Mouse (Mus musculus) kidney, embryonic 16.5 days (tissue): ENCODE measurements at regions not wholly inside any gene's neighbourhood (a gene's known extent, or its start where the extent isn't known, plus 50 kb on each side); places are given as distances from the start of the nearest gene placed in this dataset.
"Not testable (repeated sequence)": the region's sequence is repeated elsewhere in the genome, so short reads cannot be mapped to it uniquely, and the experiment has no call there.

ENCODE experiments used
- ATAC-seq: fragments of 200-750 bp; cut with Nextera tagmentation; 2 replicates; pipeline ENCODE4 v1.8.0; 2017; ENCODE audit warnings: moderate TSS enrichment; ENCODE audit not compliant: low FRiP score, low TSS enrichment
- H3K27ac ChIP-seq: fragments of 300-500 bp; sonication (generic); 2 replicates; pipeline ENCODE4 v1.5.1; 2014; ENCODE audit warnings: low read length
- H3K27me3 ChIP-seq: fragments of 300-500 bp; sonication (generic); 2 replicates; pipeline ENCODE4 v1.6.1; 2014; ENCODE audit warnings: low read length, control low read depth, mixed read lengths; ENCODE audit not compliant: insufficient read depth
- H3K36me3 ChIP-seq: fragments of 300-500 bp; sonication (generic); 2 replicates; pipeline ENCODE4 v1.6.1; 2014; ENCODE audit warnings: low read length, control low read depth, mixed read lengths; ENCODE audit not compliant: insufficient read depth
- H3K4me1 ChIP-seq: fragments of 300-500 bp; sonication (generic); 2 replicates; pipeline ENCODE4 v1.6.1; 2014; ENCODE audit warnings: low read length, control low read depth, mixed read lengths; ENCODE audit not compliant: insufficient read depth
- H3K4me2 ChIP-seq: fragments of 300-500 bp; sonication (generic); replicated peaks from 2 replicates; pipeline ENCODE4 v1.6.1; 2014; ENCODE audit warnings: low read depth, low read length
- H3K4me3 ChIP-seq: fragments of 300-500 bp; sonication (generic); 2 replicates; pipeline ENCODE4 v1.5.1; 2014; ENCODE audit warnings: mild to moderate bottlenecking, low read length
- H3K9ac ChIP-seq: fragments of 300-500 bp; sonication (generic); replicated peaks from 2 replicates; pipeline ENCODE4 v1.6.1; 2014; ENCODE audit warnings: low read length
- H3K9me3 ChIP-seq: fragments of 300-500 bp; sonication (generic); 2 replicates; pipeline ENCODE4 v1.6.1; 2016; ENCODE audit warnings: low read length, control low read depth
- WGBS: fragments of 180-500 bp; shearing (Covaris S2); extraction: QIAGEN DNeasy Blood & Tissue Kit; methylation state at CpG from one replicate; pipeline ENCODE4 v1.1.7; 2014; 5-methylcytosine and 5-hydroxymethylcytosine counted together

- Histone ChIP-seq H3K4me1 (no peaks in the 10 kb centered on the region), H3K36me3 (no peaks in the 10 kb centered on the region), H3K4me2 (no peak overlapping the region), H3K9me3 (no peaks in the 10 kb centered on the region), H3K4me3 (no peak overlapping the region), H3K9ac (no peak overlapping the region), H3K27me3 (no peaks in the 10 kb centered on the region), H3K27ac (no peak overlapping the region)
- ATAC-seq, result no peak
- 44% methylated on average over 8 of the region's 8 CpGs for WGBS
Observed at GRCm38 (mm10) chr17:43139916-43140315, 123.6 kb downstream of the Tnfrsf21 start.

- no peaks in the 10 kb centered on the region for H3K36me3 ChIP-seq
- H3K9me3 ChIP-seq, result no peaks in the 10 kb centered on the region
- WGBS, result 61% methylated on average over 7 of the region's 7 CpGs
- H3K4me2 ChIP-seq, result no peak overlapping the region
- H3K27ac ChIP-seq, result no peak overlapping the region
- ATAC-seq, result no peak
- peaks cover 10% of the 10 kb centered on the region; the same call in 1 of the 2 replicates for H3K4me1 ChIP-seq
- no peak overlapping the region for H3K4me3 ChIP-seq
- H3K9ac ChIP-seq, result no peak overlapping the region
- no peaks in the 10 kb centered on the region for H3K27me3 ChIP-seq
Observed at GRCm38 (mm10) chr17:43141740-43142139, 125.4 kb downstream of the Tnfrsf21 start.

GRCm38 (mm10) chr17:43145749-43146148 lies 124.4 kb upstream of the Adgrf1 start:
- WGBS, result 50% methylated on average over 1 of the region's 1 CpGs
- Histone ChIP-seq H3K9ac (no peak overlapping the region), H3K27ac (no peak overlapping the region), H3K4me1 (peaks cover 27% of the 10 kb centered on the region), H3K36me3 (no peaks in the 10 kb centered on the region), H3K27me3 (no peaks in the 10 kb centered on the region), H3K9me3 (no peaks in the 10 kb centered on the region), H3K4me2 (no peak overlapping the region), H3K4me3 (no peak overlapping the region)
- no peak for ATAC-seq

GRCm38 (mm10) chr17:43147935-43148334 lies 122.2 kb upstream of the Adgrf1 start:
- H3K4me3 ChIP-seq, result no peak overlapping the region
- no peaks in the 10 kb centered on the region for H3K9me3 ChIP-seq
- no peaks in the 10 kb centered on the region for H3K27me3 ChIP-seq
- H3K4me1 ChIP-seq, result peaks cover 27% of the 10 kb centered on the region
- peak overlapping the region; percentile 43; the same call in 1 of the 2 replicates for H3K27ac ChIP-seq
- H3K36me3 ChIP-seq, result no peaks in the 10 kb centered on the region
- H3K9ac ChIP-seq, result no peak overlapping the region
- WGBS, result 4% methylated on average over 3 of the region's 3 CpGs
- peak; percentile 90 for ATAC-seq
- no peak overlapping the region for H3K4me2 ChIP-seq

GRCm38 (mm10) chr17:43152620-43153019 lies 117.5 kb upstream of the Adgrf1 start:
- no peaks in the 10 kb centered on the region for H3K27me3 ChIP-seq
- WGBS, result 78% methylated on average over 3 of the region's 3 CpGs
- no peak overlapping the region for H3K9ac ChIP-seq
- no peak overlapping the region for H3K4me2 ChIP-seq
- H3K9me3 ChIP-seq, result no peaks in the 10 kb centered on the region
- no peaks in the 10 kb centered on the region for H3K36me3 ChIP-seq
- ATAC-seq, result no peak
- H3K27ac ChIP-seq, result no peak overlapping the region
- no peak overlapping the region for H3K4me3 ChIP-seq
- H3K4me1 ChIP-seq, result peaks cover 12% of the 10 kb centered on the region

- H3K4me3 ChIP-seq, H3K27me3 ChIP-seq, ATAC-seq, H3K4me2 ChIP-seq, H3K9me3 ChIP-seq, H3K9ac ChIP-seq, H3K36me3 ChIP-seq, H3K27ac ChIP-seq: not testable (repeated sequence)
- 94% methylated on average over 8 of the region's 8 CpGs for WGBS
- peaks cover 16% of the 10 kb centered on the region for H3K4me1 ChIP-seq
Observed at GRCm38 (mm10) chr17:43155271-43155670, 114.9 kb upstream of the Adgrf1 start.

GRCm38 (mm10) chr17:43156116-43156515 lies 114.0 kb upstream of the Adgrf1 start:
- Histone ChIP-seq H3K4me3 (no peak overlapping the region), H3K9me3 (no peaks in the 10 kb centered on the region), H3K27ac (no peak overlapping the region), H3K9ac (no peak overlapping the region), H3K4me2 (no peak overlapping the region), H3K27me3 (no peaks in the 10 kb centered on the region), H3K4me1 (peaks cover 16% of the 10 kb centered on the region), H3K36me3 (no peaks in the 10 kb centered on the region)
- ATAC-seq, result peak; percentile 27; the same call in 1 of the 2 replicates
- 27% methylated on average over 5 of the region's 5 CpGs for WGBS

- peaks cover 16% of the 10 kb centered on the region for H3K4me1 ChIP-seq
- ATAC-seq, result peak; percentile 88
- H3K4me3 ChIP-seq, result peak overlapping the region; percentile 8; the same call in 1 of the 2 replicates
- peak overlapping the region; percentile 40 for H3K4me2 ChIP-seq
- H3K27ac ChIP-seq, result no peak overlapping the region
- no peaks in the 10 kb centered on the region for H3K9me3 ChIP-seq
- H3K36me3 ChIP-seq, result no peaks in the 10 kb centered on the region
- H3K9ac ChIP-seq, result peak overlapping the region; percentile 3; the same call in 1 of the 2 replicates
- WGBS, result 18% methylated on average over 15 of the region's 15 CpGs
- H3K27me3 ChIP-seq, result no peaks in the 10 kb centered on the region
Observed at GRCm38 (mm10) chr17:43157781-43158501, 112.2 kb upstream of the Adgrf1 start.

- Histone ChIP-seq H3K4me1 (peaks cover 16% of the 10 kb centered on the region), H3K36me3 (no peaks in the 10 kb centered on the region), H3K27ac (no peak overlapping the region), H3K9me3 (no peaks in the 10 kb centered on the region), H3K9ac (no peak overlapping the region), H3K4me3 (no peak overlapping the region), H3K4me2 (peak overlapping the region; percentile 40; the same call in 1 of the 2 replicates), H3K27me3 (no peaks in the 10 kb centered on the region)
- ATAC-seq, result no peak; the same call in 1 of the 2 replicates
- 24% methylated on average over 10 of the region's 10 CpGs for WGBS
Observed at GRCm38 (mm10) chr17:43158741-43159140, 111.4 kb upstream of the Adgrf1 start.

- H3K4me3 ChIP-seq, H3K4me2 ChIP-seq, H3K27me3 ChIP-seq, H3K9me3 ChIP-seq, H3K9ac ChIP-seq, H3K27ac ChIP-seq, H3K36me3 ChIP-seq, ATAC-seq: not testable (repeated sequence)
- peaks cover 19% of the 10 kb centered on the region for H3K4me1 ChIP-seq
- 62% methylated on average over 8 of the region's 10 CpGs for WGBS
Observed at GRCm38 (mm10) chr17:43161306-43161705, 108.8 kb upstream of the Adgrf1 start.
